Mouse (Mus musculus) MEL (cell line): ENCODE results near the gene Rarb. TPM values are rescaled to one million over a fixed set of nuclear protein-coding genes. Genes with fewer than 3 reads are reported as not detected.

Experiments used
- DNase-seq: peaks from one replicate; pipeline ENCODE4 v3.0.0; 2011; ENCODE audit warnings: low read depth, low spot score
- H3K27ac ChIP-seq: 2 replicates; pipeline ENCODE4 v1.5.1; 2012; ENCODE audit warnings: low read depth, mild to moderate bottlenecking, control low read depth, low read length, moderate library complexity; ENCODE audit not compliant: control insufficient read depth
- H3K27me3 ChIP-seq, 2 experiments: fragments of 150-350 bp in 1 of 2; sonication (generic) in 1 of 2; 2 replicates each; pipeline ENCODE4 v1.6.1; 2012; ENCODE audit warnings: low read length in 2 of 2, mild to moderate bottlenecking in 2 of 2, improper control_type of control experiment in 1 of 2, moderate library complexity in 1 of 2; ENCODE audit not compliant: insufficient read depth in 2 of 2, control insufficient read depth in 1 of 2
- H3K36me3 ChIP-seq, 2 experiments: 2 replicates each; pipeline ENCODE4 v1.6.1; 2012 to 2014; ENCODE audit warnings: low read length in 2 of 2, improper control_type of control experiment in 1 of 2, inconsistent platforms in 1 of 2, mild to moderate bottlenecking in 1 of 2; ENCODE audit not compliant: insufficient read depth in 2 of 2, control insufficient read depth in 1 of 2
- H3K4me1 ChIP-seq, 2 experiments: fragments of 150-350 bp in 1 of 2; sonication (generic) in 1 of 2; 2 replicates each; pipeline ENCODE4 v1.6.1; 2012; ENCODE audit warnings: low read length in 2 of 2, improper control_type of control experiment in 1 of 2, mild to moderate bottlenecking in 1 of 2; ENCODE audit not compliant: insufficient read depth in 2 of 2, control insufficient read depth in 1 of 2
- H3K4me3 ChIP-seq, 2 experiments: fragments of 150-350 bp in 1 of 2; sonication (generic) in 1 of 2; 2 replicates each; pipeline ENCODE4 v1.5.1; 2012; ENCODE audit warnings: low read depth in 2 of 2, low read length in 2 of 2, mild to moderate bottlenecking in 2 of 2, moderate library complexity in 2 of 2, control low read depth in 1 of 2, improper control_type of control experiment in 1 of 2; ENCODE audit not compliant: control insufficient read depth in 1 of 2, insufficient read depth in 1 of 2
- H3K79me2 ChIP-seq: 2 replicates; pipeline ENCODE4 v1.6.1; 2012; ENCODE audit warnings: mild to moderate bottlenecking, low read length, moderate library complexity; ENCODE audit not compliant: control insufficient read depth, poor library complexity, insufficient read depth
- H3K9ac ChIP-seq: 2 replicates; pipeline ENCODE4 v1.6.1; 2012; ENCODE audit warnings: low read depth, mild to moderate bottlenecking, control low read depth, low read length, moderate library complexity; ENCODE audit not compliant: control insufficient read depth, poor library complexity, severe bottlenecking
- H3K9me3 ChIP-seq: fragments of 150-350 bp; sonication (generic); replicated peaks from 2 replicates; pipeline ENCODE4 v1.6.1; 2012; ENCODE audit warnings: mild to moderate bottlenecking, low read length, improper control_type of control experiment, moderate library complexity; ENCODE audit not compliant: insufficient read depth
- CHD1 ChIP-seq: IDR thresholded peaks from 2 replicates; pipeline ENCODE4 v1.6.1; 2012; ENCODE audit warnings: low read depth, mild to moderate bottlenecking, inconsistent platforms, low read length, improper control_type of control experiment
- CTCF ChIP-seq, 3 experiments: IDR thresholded peaks in 2 of 3; conservative IDR thresholded peaks in 1 of 3; 2 replicates each; pipeline ENCODE4 v1.5.1; 2011 to 2012; ENCODE audit warnings: low read length in 3 of 3, low read depth in 2 of 3, mild to moderate bottlenecking in 2 of 3, improper control_type of control experiment in 1 of 3, inconsistent platforms in 1 of 3, mixed read lengths in 1 of 3, moderate library complexity in 1 of 3; ENCODE audit not compliant: control insufficient read depth in 1 of 3, insufficient read depth in 1 of 3, poor library complexity in 1 of 3, severe bottlenecking in 1 of 3
- GABPA ChIP-seq: IDR thresholded peaks from 2 replicates; pipeline ENCODE4 v1.6.1; 2012; ENCODE audit warnings: low read depth, mild to moderate bottlenecking, inconsistent platforms, low read length, improper control_type of control experiment, moderate library complexity
- GATA1 ChIP-seq: IDR thresholded peaks from 2 replicates; pipeline ENCODE4 v1.6.1; 2011; ENCODE audit warnings: low read depth, low read length, improper control_type of control experiment
- HCFC1 ChIP-seq: IDR thresholded peaks from 2 replicates; pipeline ENCODE4 v1.6.1; 2012; ENCODE audit warnings: low read depth, mild to moderate bottlenecking, inconsistent platforms, low read length, improper control_type of control experiment, moderate library complexity
- MAX ChIP-seq: IDR thresholded peaks from 2 replicates; pipeline ENCODE4 v1.6.1; 2011; ENCODE audit warnings: low read length, improper control_type of control experiment
- MAZ ChIP-seq: IDR thresholded peaks from 2 replicates; pipeline ENCODE4 v1.6.1; 2012; ENCODE audit warnings: low read depth, mild to moderate bottlenecking, inconsistent platforms, low read length, improper control_type of control experiment
- MEF2A ChIP-seq: IDR thresholded peaks from 2 replicates; pipeline ENCODE4 v1.6.1; 2014; ENCODE audit warnings: low read depth, mild to moderate bottlenecking, inconsistent platforms, low read length, improper control_type of control experiment; ENCODE audit not compliant: poor library complexity, insufficient replicate concordance, severe bottlenecking; ENCODE audit errors: extremely low read depth
- MXI1 ChIP-seq: IDR thresholded peaks from 2 replicates; pipeline ENCODE4 v1.6.1; 2011; ENCODE audit warnings: mild to moderate bottlenecking, low read depth, low read length, improper control_type of control experiment
- MYC ChIP-seq: IDR thresholded peaks from 2 replicates; pipeline ENCODE4 v1.6.1; 2011; ENCODE audit warnings: low read depth, mild to moderate bottlenecking, low read length, improper control_type of control experiment, moderate library complexity
- POLR2AphosphoS2 ChIP-seq: IDR thresholded peaks from 2 replicates; pipeline ENCODE4 v1.6.1; 2011; ENCODE audit warnings: low read length, improper control_type of control experiment
- SIN3A ChIP-seq: IDR thresholded peaks from 2 replicates; pipeline ENCODE4 v1.6.1; 2012; ENCODE audit warnings: low read length, improper control_type of control experiment, inconsistent platforms
- TAL1 ChIP-seq: IDR thresholded peaks from 2 replicates; pipeline ENCODE4 v1.6.1; 2012; ENCODE audit warnings: mild to moderate bottlenecking, inconsistent platforms, low read length, moderate library complexity, mixed read lengths
- TCF12 ChIP-seq: IDR thresholded peaks from 2 replicates; pipeline ENCODE4 v1.6.1; 2014; ENCODE audit warnings: low read depth, mild to moderate bottlenecking, inconsistent platforms, low read length, improper control_type of control experiment, moderate library complexity
- ZC3H11A ChIP-seq: IDR thresholded peaks from 2 replicates; pipeline ENCODE4 v1.6.1; 2012; ENCODE audit warnings: low read depth, mild to moderate bottlenecking, inconsistent platforms, low read length, improper control_type of control experiment
- ZMIZ1 ChIP-seq: IDR thresholded peaks from 2 replicates; pipeline ENCODE4 v1.6.1; 2012; ENCODE audit warnings: low read depth, mild to moderate bottlenecking, inconsistent platforms, low read length, improper control_type of control experiment, moderate library complexity
- ZNF384 ChIP-seq: IDR thresholded peaks from 2 replicates; pipeline ENCODE4 v1.6.1; 2012; ENCODE audit warnings: low read depth, mild to moderate bottlenecking, inconsistent platforms, low read length, improper control_type of control experiment
- polyA plus RNA-seq, 2 experiments: library from polyadenylated mRNA; stranded (reverse) in 1 of 2; unstranded in 1 of 2; fragments of >175 nt in 1 of 2; fragments of >200 nt in 1 of 2; gene quantifications; 2 replicates each; pipeline versions ENCODE4 v1.2.1 to v1.2.4; 2012; ENCODE audit warnings: low replicate concordance in 2 of 2, low read depth in 1 of 2; ENCODE audit not compliant: insufficient read length in 2 of 2, insufficient read depth in 1 of 2, missing spikeins in 1 of 2
- total RNA-seq: library from RNA; depleted of rRNA; stranded (reverse); fragments of 300-350 nt; gene quantifications from 2 replicates; pipeline ENCODE4 v1.2.3, GENCODE M21; 2012

Rarb gene
- total and polyA plus RNA-seq, 3 experiments = not detected

- DNase-seq = no peak
- H3K27me3 ChIP-seq = no peaks in the 10 kb centered on the region
Observed at GRCm38 (mm10) chr14:16765891-16766290, 53.1 kb downstream of the Rarb start.

GRCm38 (mm10) chr14:16762773-16763172, 56.2 kb downstream of the Rarb start:
- Histone ChIP-seq H3K4me1 (no peaks in the 10 kb centered on the region), H3K36me3 (no peaks in the 10 kb centered on the region), H3K27me3 (no peaks in the 10 kb centered on the region), H3K79me2 (no peaks in the 10 kb centered on the region), H3K9me3 (no peaks in the 10 kb centered on the region), H3K4me3 (no peak overlapping the region)
- TF ChIP-seq POLR2AphosphoS2 (no peak), MEF2A (no peak), MAX (no peak), ZMIZ1 (no peak), SIN3A (no peak), CHD1 (no peak), ZNF384 (no peak), MYC (no peak), MAZ (no peak), HCFC1 (no peak), CTCF (IDR thresholded peaks at IDR 0.05 in 2 of 3, conservative IDR thresholded peaks at IDR 0.05 in 1 of 3; ENCODE audit: control insufficient read depth in 1 of 3, insufficient read depth in 1 of 3, low read depth in 2 of 3, low read length in 3 of 3, poor library complexity in 1 of 3, severe bottlenecking in 1 of 3) (no peak), TCF12 (no peak), MXI1 (no peak), ZC3H11A (no peak), GATA1 (no peak), GABPA (no peak)
- TF ChIP-seq, all 39 proteins: peak for 0
- DNase-seq = no peak
- Histone ChIP-seq H3K9ac (no peak overlapping the region), H3K27ac (no peak overlapping the region)

More at GRCm38 (mm10) chr14:16765891-16766290, 53.1 kb downstream of the Rarb start:
- Histone ChIP-seq H3K4me1 (no peaks in the 10 kb centered on the region), H3K4me3 (no peak overlapping the region), H3K9ac (no peak overlapping the region), H3K27ac (no peak overlapping the region), H3K36me3 (no peaks in the 10 kb centered on the region), H3K9me3 (no peaks in the 10 kb centered on the region), H3K79me2 (no peaks in the 10 kb centered on the region)
- no peak for TF ChIP-seq TAL1
- TF ChIP-seq ZMIZ1 = no peak
